Mouse (Mus musculus) hindbrain, embryonic 10.5 days (tissue): ENCODE results near the gene Lamb2. TPM values are rescaled to one million over a fixed set of nuclear protein-coding genes. Genes with fewer than 3 reads are reported as not detected.
A peak's percentile ranks its signal among the peaks of the same experiment; 100 is the strongest.

Source experiments
- DNase-seq: peaks from one replicate; pipeline ENCODE4 v3.0.0-alpha.2; 2017; ENCODE audit warnings: low spot score
- H3K27ac ChIP-seq: fragments of 300-500 bp; sonication (generic); 2 replicates; pipeline ENCODE4 v1.5.1; 2016; ENCODE audit warnings: mild to moderate bottlenecking, moderate library complexity
- H3K27me3 ChIP-seq: fragments of 300-500 bp; sonication (generic); 2 replicates; pipeline ENCODE4 v1.6.1; 2016; ENCODE audit warnings: mild to moderate bottlenecking; ENCODE audit not compliant: poor library complexity, insufficient read depth, severe bottlenecking
- H3K36me3 ChIP-seq: fragments of 300-500 bp; sonication (generic); 2 replicates; pipeline ENCODE4 v1.6.1; 2016; ENCODE audit warnings: mild to moderate bottlenecking, moderate library complexity
- H3K4me1 ChIP-seq: fragments of 300-500 bp; sonication (generic); replicated peaks from 2 replicates; pipeline ENCODE4 v1.6.1; 2016; ENCODE audit warnings: mild to moderate bottlenecking
- H3K4me3 ChIP-seq: fragments of 300-500 bp; sonication (generic); 2 replicates; pipeline ENCODE4 v1.5.1; 2016; ENCODE audit warnings: mild to moderate bottlenecking, moderate library complexity
- H3K9me3 ChIP-seq: fragments of 300-500 bp; sonication (generic); 2 replicates; pipeline ENCODE4 v1.6.1; 2016; ENCODE audit warnings: mild to moderate bottlenecking, moderate library complexity
- WGBS: fragments of 180-500 bp; shearing (Covaris S2); methylation state at CpG from one replicate; pipeline ENCODE4 v1.1.7; 2016; 5-methylcytosine and 5-hydroxymethylcytosine counted together
- polyA plus RNA-seq: library from polyadenylated mRNA; unstranded; fragments of >200 nt; fragmentation: Nextera tagmentation; extraction: Ambion mirVana; gene quantifications from 2 replicates; pipeline ENCODE4 v1.2.1, GENCODE M21; 2016

Gene Lamb2
- polyA plus RNA-seq, 1 experiment from 2014 or later, result 40.8 TPM

GRCm38 (mm10) chr9:108452291-108452906 lies 27.1 kb upstream of the Lamb2 start:
- H3K27ac ChIP-seq, result peak overlapping the region; percentile 87
- H3K9me3 ChIP-seq, result no peaks in the 10 kb centered on the region
- H3K36me3 ChIP-seq, result peaks cover 18% of the 10 kb centered on the region
- peak overlapping the region; percentile 65 for H3K4me3 ChIP-seq
- H3K27me3 ChIP-seq, result peaks cover 12% of the 10 kb centered on the region
- WGBS, result under 1% methylated on average over 40 of the region's 40 CpGs
- H3K4me1 ChIP-seq, result peaks cover 53% of the 10 kb centered on the region
- peak; percentile 90 for DNase-seq

DNA sequence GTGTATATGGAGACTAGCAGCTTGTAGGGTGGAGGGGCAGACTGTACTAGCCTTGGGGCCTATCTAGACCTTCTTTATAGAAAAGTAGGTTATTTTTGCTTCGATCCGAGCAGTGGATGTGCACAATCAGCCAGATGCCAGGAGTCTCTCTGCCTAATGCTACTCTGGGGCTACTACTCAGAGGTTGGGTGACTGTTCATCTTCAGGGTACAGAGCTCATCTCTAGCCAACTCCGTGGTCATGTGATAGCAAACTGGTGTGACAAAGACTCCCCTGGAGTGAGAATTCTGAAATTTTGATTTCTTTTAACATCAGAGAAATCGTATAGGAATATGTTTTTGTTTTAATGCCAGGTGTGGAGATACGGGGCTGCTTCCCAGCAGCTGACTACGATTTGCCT lies 26.6 kb upstream of the Lamb2 start:
- peaks cover 53% of the 10 kb centered on the region for H3K4me1 ChIP-seq
- H3K27ac ChIP-seq, result peak overlapping the region; percentile 87
- no peak for DNase-seq
- H3K9me3 ChIP-seq, result no peaks in the 10 kb centered on the region
- peaks cover 12% of the 10 kb centered on the region for H3K27me3 ChIP-seq
- 55% methylated on average over 6 of the region's 6 CpGs for WGBS
- peaks cover 13% of the 10 kb centered on the region for H3K36me3 ChIP-seq
- H3K4me3 ChIP-seq, result peak overlapping the region; percentile 65

GRCm38 (mm10) chr9:108453458-108453857 lies 26.1 kb upstream of the Lamb2 start:
- no peak overlapping the region for H3K4me3 ChIP-seq
- 89% methylated on average over 4 of the region's 4 CpGs for whole genome bisulfite sequencing

GRCm38 (mm10) chr9:108454429-108454828 lies 25.1 kb upstream of the Lamb2 start:
- Histone ChIP-seq H3K4me3 (no peak overlapping the region), H3K36me3 (no peaks in the 10 kb centered on the region), H3K4me1 (peaks cover 39% of the 10 kb centered on the region), H3K27me3 (peaks cover 19% of the 10 kb centered on the region), H3K27ac (no peak overlapping the region), H3K9me3 (no peaks in the 10 kb centered on the region)
- WGBS, result 83% methylated on average over 6 of the region's 6 CpGs
- DNase-seq, result no peak

More at GRCm38 (mm10) chr9:108453458-108453857, 26.1 kb upstream of the Lamb2 start:
- Histone ChIP-seq H3K4me1 (peaks cover 48% of the 10 kb centered on the region), H3K9me3 (no peaks in the 10 kb centered on the region), H3K27ac (no peak overlapping the region), H3K27me3 (peaks cover 12% of the 10 kb centered on the region), H3K36me3 (peaks cover 7% of the 10 kb centered on the region)
- DNase-seq, result no peak

DNA sequence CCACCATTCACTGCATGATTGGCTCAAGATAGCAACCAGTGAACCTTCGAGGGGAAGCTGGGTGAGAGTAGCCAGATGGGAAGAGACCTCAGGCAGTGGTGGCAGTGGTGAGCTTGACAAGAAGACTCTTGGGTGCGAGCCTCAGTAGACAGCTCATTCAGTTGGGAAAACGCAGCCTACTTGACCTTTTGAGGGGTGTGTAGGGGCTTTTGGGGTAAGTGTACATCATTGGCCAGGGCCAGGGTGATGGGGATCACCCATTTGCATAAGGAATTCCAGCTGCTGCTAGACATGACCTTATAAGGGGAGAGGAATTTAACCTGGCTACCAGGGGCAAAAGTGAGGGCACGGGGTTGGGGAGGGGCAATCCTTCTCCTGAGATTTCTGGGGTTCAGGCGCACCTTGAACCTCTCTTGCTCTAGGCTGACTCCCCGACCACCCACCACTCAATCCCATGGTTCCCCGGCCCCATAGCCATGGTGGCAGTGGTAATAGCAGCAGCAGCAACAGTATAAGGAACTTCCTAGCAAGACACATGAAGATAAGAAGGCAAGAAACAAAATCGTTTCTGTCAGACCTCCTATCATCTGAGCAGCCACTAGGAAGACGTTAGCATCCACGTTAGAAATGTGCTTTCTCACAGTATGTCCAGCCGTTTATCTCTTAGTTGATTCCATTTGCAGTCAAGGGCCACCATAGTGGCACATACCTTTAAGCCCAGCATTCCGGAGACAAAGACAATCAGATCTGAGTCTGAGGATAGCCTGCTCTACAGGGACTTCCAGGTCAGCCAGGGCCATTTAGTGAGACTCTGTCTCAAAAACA lies 23.6 kb upstream of the Lamb2 start:
- no peak overlapping the region for H3K4me3 ChIP-seq
- DNase-seq, result no peak
- no peaks in the 10 kb centered on the region for H3K9me3 ChIP-seq
- peaks cover 30% of the 10 kb centered on the region for H3K4me1 ChIP-seq
- no peaks in the 10 kb centered on the region for H3K36me3 ChIP-seq
- 76% methylated on average over 12 of the region's 12 CpGs for WGBS
- no peak overlapping the region for H3K27ac ChIP-seq
- H3K27me3 ChIP-seq, result peaks cover 17% of the 10 kb centered on the region

DNA sequence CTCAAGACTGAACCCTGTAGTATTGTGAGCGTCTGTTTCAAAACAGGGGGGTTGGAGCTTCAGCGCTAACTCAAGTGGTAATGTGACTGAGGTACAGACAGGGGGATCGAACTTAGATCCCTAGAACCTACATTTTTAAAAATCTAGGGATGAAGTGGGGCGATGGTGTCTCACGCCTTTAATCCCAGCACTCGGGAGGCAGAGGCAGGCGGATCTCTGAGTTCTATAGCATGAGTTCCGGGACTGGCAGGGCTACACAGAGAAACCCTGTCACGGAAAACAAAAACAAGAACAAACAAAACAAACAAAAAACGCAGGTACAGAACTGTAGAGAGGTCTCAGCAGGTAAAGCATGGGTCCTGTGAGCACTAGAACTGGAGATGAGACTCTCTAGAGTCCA lies 22.6 kb upstream of the Lamb2 start:
- DNase-seq, result no peak
- no peak overlapping the region for H3K27ac ChIP-seq

DNA sequence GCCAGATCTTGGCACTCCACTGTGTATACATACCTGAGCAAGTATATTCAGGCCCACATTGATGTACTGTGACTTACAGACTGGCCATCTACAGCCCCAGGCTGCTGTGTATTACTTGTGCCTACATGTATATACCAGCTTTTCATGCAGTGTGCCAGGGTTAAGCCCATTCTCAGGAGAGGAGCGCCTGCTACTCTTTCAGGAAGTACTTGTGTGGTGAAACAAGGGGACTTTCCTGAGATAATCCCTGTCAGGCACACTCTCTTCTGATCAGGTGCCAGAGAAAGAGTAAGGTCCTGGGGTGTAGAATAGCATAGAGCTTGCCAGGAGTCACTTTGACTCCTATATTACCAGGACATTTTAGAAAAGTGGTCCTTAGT lies 19.6 kb upstream of the Lamb2 start:
- Histone ChIP-seq H3K9me3 (no peaks in the 10 kb centered on the region), H3K27me3 (peaks cover 6% of the 10 kb centered on the region; the same call in 1 of the 2 replicates), H3K27ac (peak overlapping the region; percentile 96), H3K4me1 (peaks cover 21% of the 10 kb centered on the region), H3K4me3 (peak overlapping the region; percentile 98), H3K36me3 (peaks cover 31% of the 10 kb centered on the region)
- WGBS, result 90% methylated on average over 1 of the region's 1 CpGs
- DNase-seq, result no peak

More for the DNA sequence above, 22.6 kb upstream of the Lamb2 start:
- Histone ChIP-seq H3K4me3 (no peak overlapping the region), H3K36me3 (0 out of 2 replicates have a peak, but pooled peaks cover under 1% of the 10 kb centered on the region), H3K9me3 (no peaks in the 10 kb centered on the region), H3K4me1 (peaks cover 30% of the 10 kb centered on the region), H3K27me3 (peaks cover 7% of the 10 kb centered on the region; the same call in 1 of the 2 replicates)
- WGBS, result 87% methylated on average over 10 of the region's 10 CpGs

DNA sequence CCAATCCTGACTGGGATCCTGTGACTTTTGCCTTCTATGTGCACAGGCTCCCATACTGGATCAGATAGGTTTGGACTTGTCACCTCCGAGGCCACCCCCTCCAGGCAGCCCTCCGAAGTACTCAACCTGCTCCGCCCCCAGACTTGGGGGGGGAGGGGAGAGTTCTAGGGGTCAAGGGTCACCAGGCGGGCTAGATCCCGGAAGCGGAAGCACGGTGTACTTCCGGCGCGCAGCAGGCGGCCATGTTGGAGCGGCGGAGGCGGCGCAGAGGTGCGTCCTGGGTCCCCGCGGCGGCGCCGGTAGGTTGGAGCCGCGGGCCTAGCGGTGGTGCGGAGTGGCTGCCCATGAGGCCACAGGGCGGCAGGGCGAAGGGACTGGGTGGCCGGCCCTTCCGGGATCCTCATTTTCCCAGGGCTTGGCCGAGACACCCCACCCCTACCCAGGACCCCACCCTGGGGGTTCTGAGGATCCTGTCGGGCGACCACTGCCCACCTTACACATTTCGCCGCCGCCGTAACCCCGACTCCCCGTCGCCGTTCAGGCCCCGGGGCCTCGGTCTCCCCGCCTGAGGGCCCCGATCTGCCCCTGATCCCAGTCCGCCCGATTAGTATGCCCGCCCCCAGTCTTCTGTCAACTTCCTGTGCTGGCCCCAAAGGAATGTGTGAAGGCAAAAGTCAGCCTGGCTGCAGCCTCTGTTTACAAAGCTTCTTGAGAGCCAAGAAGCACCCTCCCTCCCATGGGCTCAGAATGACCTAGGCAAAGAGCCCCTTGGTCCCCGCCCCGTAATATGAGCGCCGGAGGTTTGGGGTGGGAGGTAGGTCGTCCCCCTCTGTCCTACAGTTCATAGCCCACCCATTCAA lies 19.0 kb upstream of the Lamb2 start, which contains the start of gene Ccdc71:
Gene Ccdc71 (plus strand): TSS at position 209 of the 860 bp plus-strand sequence.
- WGBS, result 1% methylated on average over 52 of the region's 52 CpGs
- peaks cover 37% of the 10 kb centered on the region for H3K36me3 ChIP-seq
- peak; percentile 87 for DNase-seq
- H3K9me3 ChIP-seq, result no peaks in the 10 kb centered on the region
- peaks cover 21% of the 10 kb centered on the region for H3K4me1 ChIP-seq
- H3K27ac ChIP-seq, result peak within 1 kb of the TSS; percentile 96
- peaks cover 6% of the 10 kb centered on the region; the same call in 1 of the 2 replicates for H3K27me3 ChIP-seq
- peak within 1 kb of the TSS; percentile 98 for H3K4me3 ChIP-seq

GRCm38 (mm10) chr9:108461181-108461631 lies 18.3 kb upstream of the Lamb2 start, which contains the start of gene Klhdc8b:
Klhdc8b (minus strand) TSS chr9:108461581.
- peaks cover 21% of the 10 kb centered on the region for H3K4me1 ChIP-seq
- H3K9me3 ChIP-seq, result no peaks in the 10 kb centered on the region
- H3K4me3 ChIP-seq, result peak within 1 kb of the TSS; percentile 98
- H3K36me3 ChIP-seq, result peaks cover 43% of the 10 kb centered on the region
- peak within 1 kb of the TSS; percentile 96 for H3K27ac ChIP-seq
- 24% methylated on average over 11 of the region's 11 CpGs for WGBS
- DNase-seq, result no peak
- H3K27me3 ChIP-seq, result peaks cover 6% of the 10 kb centered on the region; the same call in 1 of the 2 replicates

GRCm38 (mm10) chr9:108461675-108462074 lies 17.9 kb upstream of the Lamb2 start:
- Histone ChIP-seq H3K36me3 (peaks cover 48% of the 10 kb centered on the region), H3K27me3 (peaks cover 6% of the 10 kb centered on the region; the same call in 1 of the 2 replicates), H3K4me1 (peaks cover 21% of the 10 kb centered on the region), H3K9me3 (no peaks in the 10 kb centered on the region), H3K27ac (peak overlapping the region; percentile 96), H3K4me3 (peak overlapping the region; percentile 98)
- 90% methylated on average over 5 of the region's 5 CpGs for WGBS
- no peak for DNase-seq

GRCm38 (mm10) chr9:108462192-108462591 lies 17.3 kb upstream of the Lamb2 start:
- H3K27me3 ChIP-seq, result peaks cover 6% of the 10 kb centered on the region; the same call in 1 of the 2 replicates
- H3K4me3 ChIP-seq, result no peak overlapping the region
- 93% methylated on average over 10 of the region's 10 CpGs for WGBS
- H3K9me3 ChIP-seq, result no peaks in the 10 kb centered on the region
- no peak overlapping the region for H3K27ac ChIP-seq
- H3K4me1 ChIP-seq, result peaks cover 21% of the 10 kb centered on the region
- H3K36me3 ChIP-seq, result peaks cover 53% of the 10 kb centered on the region
- no peak for DNase-seq

- 93% methylated on average over 9 of the region's 9 CpGs for WGBS
- peaks cover 21% of the 10 kb centered on the region for H3K4me1 ChIP-seq
- peaks cover 58% of the 10 kb centered on the region for H3K36me3 ChIP-seq
- no peak overlapping the region for H3K27ac ChIP-seq
- DNase-seq, result no peak
- H3K9me3 ChIP-seq, result no peaks in the 10 kb centered on the region
- no peak overlapping the region for H3K4me3 ChIP-seq
- peaks cover 6% of the 10 kb centered on the region; the same call in 1 of the 2 replicates for H3K27me3 ChIP-seq
Observed at GRCm38 (mm10) chr9:108463713-108464112, 15.8 kb upstream of the Lamb2 start.
